Mouse (Mus musculus) erythroid progenitor cell, adult 5-6 weeks (primary cell): Measurements from ENCODE around the gene Gcgr. TPM values are rescaled to one million over a fixed set of nuclear protein-coding genes. Genes with fewer than 3 reads are reported as not detected.
A peak's percentile ranks its signal among the peaks of the same experiment; 100 is the strongest.

Source experiments
- ATAC-seq: replicated peaks from 2 replicates; pipeline ENCODE4 v1.8.0; 2016; ENCODE audit warnings: moderate number of reproducible peaks, mild to moderate bottlenecking, moderate TSS enrichment, inconsistent platforms; ENCODE audit not compliant: poor library complexity, low FRiP score, severe bottlenecking
- total RNA-seq, 2 experiments: library from RNA; stranded (forward) in 1 of 2; stranded (reverse) in 1 of 2; fragments of 150-400 nt in 1 of 2; fragments of 186-747, 209-891 nt in 1 of 2; gene quantifications; 2 replicates each; pipeline versions ENCODE4 v1.2.3 to v1.2.4; 2015 to 2017; ENCODE audit warnings: low replicate concordance in 2 of 2

The Gcgr gene
- total RNA-seq, 2 experiments from 2014 or later, result not detected

DNA sequence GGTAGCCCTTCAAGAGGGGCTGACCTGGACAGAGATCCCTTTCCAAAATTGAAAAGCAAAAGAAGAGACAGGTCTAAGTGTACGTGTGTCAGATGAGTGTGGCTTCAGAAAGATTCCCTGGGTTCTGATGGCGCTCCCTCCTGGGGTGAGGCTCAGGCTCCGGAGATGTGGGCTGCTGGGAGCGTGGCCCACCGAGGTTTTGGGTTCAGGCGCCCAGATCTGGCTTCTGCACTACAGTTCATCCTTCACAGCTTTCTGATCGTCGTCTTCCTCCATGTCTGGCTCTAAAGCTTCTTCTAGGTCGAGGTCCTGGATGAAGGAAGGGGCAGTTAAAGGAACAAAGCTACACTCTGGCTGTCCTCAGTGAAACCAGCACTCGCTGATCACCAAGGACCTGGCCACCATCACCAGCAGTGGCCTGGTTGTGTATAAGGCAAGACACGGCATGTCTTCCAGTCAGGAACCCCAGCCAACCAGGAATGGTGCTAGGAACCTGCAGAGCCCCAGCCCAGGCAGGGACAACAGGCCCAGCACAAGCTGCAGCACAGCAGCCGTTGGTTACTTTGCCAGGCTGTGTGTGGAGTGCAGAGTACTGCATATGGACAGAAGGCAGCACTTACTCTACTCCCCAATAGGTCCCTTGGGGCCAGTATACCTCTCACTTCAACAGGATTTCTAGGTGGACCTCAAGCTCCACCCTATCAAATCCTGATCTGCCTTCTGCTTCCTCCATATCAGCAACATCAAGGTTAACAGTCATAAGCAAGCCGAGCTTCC lies 30.6 kb downstream of the Gcgr start:
- ATAC-seq, result peak; percentile 50; the same call in 1 of the 2 replicates

DNA sequence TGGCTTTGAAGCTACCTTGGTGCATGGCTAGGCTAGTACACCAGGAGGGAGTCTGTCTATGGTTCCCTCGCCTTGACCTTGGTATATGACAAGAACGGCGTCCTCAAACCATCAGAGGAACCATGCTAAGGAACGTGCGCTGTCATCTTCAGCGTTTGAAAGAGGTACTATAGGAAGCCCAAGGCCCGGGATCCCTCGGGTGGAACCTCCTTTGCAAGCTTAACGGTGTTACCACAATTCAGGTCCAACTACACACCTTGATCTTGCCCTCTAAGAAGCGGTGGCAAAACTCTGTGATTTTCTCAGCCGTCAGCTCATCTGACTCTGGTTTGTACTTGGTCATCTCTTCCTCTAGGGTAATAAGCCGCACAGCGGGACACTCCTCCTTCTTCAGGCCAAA lies 32.5 kb downstream of the Gcgr start:
- ATAC-seq, result no peak

DNA sequence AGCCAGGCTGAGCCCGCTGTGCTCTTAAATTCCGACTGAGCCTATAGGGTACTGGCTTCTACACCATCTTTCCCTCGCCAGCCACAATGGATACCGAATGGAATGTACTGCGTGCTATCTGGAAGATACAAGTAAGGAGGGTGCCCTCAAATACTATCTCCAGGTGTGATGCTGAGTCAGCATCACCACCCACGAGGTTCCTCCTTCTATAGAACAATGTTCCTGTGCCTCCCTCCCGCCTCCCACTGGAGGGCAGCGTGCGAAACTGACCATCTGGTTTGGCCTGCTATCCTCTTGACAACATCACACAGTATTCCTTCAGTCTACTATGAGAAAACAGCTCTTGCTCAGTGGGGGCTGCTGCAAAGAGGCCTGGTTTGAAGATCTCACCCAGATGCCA lies 34.6 kb downstream of the Gcgr start:
- ATAC-seq, result no peak

DNA sequence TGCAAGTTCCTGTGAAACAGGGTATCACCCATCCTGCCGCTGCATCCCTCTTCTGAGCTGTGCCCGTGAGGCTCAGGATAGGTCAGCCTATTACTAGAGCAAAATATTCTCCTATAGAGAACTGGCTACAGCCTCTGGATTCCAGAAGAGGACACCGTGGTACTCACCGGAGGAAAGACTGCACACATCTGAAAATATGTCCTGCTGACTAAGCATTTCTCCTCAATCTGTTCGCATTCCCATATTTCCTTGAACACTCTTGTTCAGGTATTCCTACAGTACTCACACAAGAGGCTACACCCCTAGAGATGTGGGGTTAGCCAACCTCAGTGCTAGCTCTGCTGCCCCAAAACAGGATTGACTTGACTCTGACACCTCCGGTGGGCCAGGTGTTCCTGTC lies 37.8 kb downstream of the Gcgr start:
- ATAC-seq, result no peak

DNA sequence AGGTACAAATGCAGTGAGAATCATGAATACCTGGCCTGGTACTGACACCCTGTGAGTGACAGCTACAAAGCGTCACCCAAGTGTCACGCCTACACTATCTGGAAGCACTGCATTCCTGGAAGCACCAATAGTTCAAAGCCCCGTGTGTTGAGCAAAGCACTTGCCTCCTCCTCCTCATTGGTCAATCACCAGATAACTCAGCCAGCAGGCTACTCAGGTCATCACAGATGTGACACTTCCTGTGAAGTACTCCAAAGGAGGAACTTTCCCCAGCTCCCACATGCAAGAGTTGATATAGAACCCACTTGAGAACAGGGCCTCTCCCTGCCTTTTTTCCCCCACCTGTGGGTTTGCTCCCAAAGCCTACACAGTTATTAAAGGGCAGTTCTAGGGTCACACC lies 40.6 kb downstream of the Gcgr start:
- ATAC-seq, result no peak

DNA sequence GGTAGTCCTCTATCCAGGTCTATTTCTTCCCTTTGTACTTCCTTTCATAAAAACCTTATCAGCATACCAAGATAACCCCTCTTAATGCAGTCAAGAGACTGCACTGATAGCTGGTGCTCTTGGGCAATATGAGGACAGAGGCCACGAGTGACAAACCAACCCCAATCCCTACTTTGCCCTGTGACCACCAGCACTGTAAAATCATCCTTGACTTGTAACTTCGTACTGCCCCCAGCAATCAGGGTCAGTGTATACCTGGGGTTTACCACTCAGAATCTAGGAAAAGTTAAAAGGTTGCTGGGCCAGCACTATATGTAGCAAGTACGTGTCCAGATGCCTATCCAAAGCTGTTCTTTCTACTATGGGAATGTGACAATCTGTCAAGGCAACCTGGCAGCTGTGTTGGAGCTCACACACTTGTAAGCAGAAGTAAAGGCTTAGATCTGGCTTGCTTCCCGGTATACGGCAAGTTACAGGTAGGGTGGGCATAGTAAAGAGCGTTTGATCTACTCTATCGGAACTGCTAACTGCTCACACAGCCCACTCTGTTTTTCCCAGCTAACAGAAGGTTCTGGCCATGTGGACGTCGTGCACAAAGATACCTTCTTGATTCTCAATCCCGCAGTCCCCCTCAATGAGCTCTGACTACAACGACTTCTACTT lies 41.4 kb downstream of the Gcgr start:
- ATAC-seq, result no peak

DNA sequence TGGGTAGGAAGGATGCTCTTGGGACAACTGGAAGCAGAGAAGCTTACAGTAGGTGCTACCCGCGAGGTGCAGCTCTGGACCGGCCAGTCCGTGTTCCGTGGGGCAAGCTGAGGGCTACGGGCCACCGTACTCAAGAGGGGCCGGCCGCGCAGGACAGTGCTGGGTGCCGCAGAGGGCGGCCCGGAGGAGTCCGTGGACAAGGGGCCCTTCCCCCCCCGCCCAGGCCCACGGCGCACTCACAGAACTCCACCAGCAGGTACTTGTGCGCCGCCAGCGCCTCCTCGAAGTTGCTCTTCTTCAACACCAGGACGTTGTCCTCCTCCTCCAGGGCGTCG lies 41.9 kb downstream of the Gcgr start:
- ATAC-seq, result 0 out of 2 replicates have a peak, but pooled peaks have one; percentile 8

DNA sequence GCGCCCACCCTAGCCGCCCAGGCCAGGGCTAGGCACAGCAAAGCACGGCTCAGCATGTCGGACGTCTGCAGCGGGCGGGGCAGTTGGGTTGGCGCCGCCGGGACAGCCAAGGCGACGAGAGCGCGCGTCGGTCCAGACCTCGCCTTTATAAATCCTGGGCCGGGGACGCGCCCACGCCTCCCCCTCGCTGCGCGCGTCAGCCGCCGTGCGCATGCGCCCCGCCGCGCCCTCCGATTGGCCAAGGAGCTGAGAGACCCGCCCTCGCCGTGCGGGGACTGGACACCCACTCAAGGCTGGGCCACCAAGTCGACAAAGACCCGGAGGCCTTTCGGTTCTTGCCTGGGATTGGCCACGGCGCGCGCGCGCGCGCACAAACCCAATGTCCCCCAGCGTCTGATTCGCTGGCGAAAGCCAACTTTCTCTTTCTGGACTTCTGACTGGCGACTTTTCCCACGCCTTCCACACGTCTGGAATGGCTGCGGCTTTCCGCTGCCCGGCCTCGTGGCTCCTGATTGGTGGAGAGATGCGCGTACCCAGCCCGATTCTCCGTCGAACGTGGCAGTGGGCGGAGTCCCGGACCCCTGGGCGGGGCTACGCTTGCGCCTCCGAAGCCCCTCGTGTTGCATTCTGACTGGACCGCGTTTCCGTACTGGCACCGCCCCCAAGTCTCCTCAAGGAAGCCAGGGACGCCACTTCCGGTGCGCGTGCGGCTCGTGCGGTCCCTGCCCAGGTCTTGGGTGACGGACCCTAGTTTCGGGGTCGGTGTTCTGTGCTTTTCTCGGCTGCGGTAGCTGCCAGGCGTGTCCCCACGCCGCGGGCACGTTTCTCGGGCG lies 42.5 kb downstream of the Gcgr start, which contains the start of gene P4hb:
P4hb (minus strand) TSS at position 502 of the 833 bp plus-strand sequence.
- ATAC-seq, result peak; percentile 88

DNA sequence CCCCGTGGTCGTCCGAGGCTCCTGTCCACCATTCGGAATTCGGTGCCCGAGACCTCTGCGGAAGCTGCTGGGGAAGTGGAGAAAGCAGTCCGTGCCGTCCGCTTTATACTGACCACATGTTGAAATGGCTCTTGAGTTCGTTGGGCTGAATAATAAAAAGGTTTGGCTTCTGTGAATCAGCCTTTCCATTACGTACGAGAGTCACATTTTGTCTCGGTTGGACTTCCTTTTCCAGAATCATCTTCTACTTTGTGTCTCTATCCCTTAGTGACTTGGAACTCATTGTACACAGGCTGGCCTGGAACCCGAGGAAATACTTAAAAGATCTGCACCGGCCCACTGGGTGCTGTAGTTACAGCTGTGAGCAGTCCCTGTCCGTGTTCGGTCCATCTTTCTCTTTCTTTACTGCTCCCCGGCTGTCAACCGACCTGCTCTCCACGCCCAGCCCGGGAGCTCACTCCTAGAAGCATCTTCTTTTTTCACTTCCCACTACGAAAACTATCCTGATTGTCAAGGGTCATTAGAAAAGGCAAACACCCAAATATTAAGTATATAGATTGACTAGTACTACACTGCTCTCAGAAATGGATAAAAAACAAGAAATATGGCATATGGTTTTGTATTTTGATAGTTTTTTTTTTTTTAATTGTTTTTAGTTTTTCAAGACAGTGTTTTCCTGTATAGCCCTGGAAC lies 43.2 kb downstream of the Gcgr start:
- ATAC-seq, result peak; percentile 20

DNA sequence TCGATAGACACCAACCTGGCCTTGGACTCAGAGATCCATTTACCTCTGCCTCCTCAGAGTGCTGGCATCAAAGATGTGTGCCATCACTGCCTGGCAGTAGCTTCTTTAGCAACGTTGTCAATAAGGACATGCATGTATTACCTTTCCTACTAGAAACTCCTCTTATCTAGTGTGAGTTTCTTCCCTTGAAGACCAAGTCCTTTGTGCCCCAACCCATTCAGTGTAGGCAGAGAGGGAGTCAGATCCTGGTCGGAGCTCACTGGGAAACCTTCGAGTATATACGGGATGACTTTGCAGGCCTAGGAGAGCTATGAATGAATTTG lies 43.7 kb downstream of the Gcgr start:
- no peak for ATAC-seq

DNA sequence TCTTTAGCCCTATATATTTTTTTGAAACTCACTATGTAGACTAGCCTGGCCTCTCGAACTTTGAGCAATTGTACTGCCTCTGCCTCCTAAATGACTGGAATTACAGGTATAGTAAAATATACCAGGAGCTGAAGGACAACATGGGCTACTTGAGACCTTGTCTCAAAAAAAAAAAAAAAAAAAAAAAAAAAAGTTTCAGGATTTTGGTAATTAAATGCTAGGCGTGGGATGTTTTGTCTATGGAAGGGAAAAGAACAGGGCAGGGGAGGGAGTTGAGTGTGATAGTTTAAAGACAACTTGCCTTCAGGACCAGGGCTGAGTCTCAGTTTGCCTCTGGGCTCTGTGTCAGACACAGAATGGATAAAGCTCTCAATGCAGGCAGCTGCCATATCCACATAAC lies 44.5 kb downstream of the Gcgr start:
- ATAC-seq, result no peak

DNA sequence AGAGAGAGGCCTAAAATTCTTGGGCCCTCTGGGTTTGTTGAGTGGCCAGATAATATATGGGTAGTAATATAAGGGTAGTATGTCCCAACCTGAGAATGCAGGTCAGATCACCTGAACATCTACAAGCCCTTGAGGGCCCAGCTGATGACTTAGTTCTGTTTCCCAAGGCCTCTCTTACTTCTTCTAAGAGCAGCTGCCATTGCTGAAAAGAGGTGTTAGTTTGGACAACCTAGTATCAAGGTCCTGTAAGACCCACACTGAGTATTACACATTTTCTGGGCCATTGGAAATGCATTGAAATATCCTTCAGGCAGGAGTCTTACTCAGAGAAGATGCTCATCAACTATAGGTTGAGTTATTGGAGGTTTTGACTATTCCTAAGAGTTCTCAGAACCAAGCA lies 45.4 kb downstream of the Gcgr start:
- no peak for ATAC-seq

DNA sequence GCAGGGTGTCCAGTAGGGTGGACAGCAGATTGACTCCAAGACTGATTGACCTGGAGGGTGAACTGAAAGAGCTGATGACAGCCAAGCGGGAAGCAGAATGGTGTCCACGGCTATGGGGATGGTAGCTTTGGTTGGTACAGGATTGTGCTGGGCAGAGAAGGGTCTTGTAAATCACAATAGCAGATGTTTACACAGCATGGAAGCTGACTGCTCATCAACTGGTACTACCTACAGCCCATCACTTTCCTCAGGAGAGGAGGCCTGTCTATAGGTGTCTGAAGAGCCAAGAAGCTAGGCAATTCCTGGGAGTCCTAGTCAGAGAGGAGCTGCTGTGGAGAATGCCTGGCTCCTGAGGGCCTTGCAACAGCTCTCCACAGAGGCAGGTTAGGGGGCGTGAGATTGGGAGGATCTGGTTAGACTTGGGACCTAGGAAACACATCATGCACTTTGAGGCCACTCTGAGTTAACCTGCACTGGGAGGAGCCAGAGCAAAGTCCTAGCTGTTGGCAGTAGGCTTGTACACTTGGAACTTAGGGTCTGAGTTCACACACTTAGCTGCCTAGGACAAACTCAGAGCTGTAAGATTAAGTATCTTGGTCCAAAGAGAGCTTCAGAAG lies 46.0 kb downstream of the Gcgr start:
- ATAC-seq, result no peak

DNA sequence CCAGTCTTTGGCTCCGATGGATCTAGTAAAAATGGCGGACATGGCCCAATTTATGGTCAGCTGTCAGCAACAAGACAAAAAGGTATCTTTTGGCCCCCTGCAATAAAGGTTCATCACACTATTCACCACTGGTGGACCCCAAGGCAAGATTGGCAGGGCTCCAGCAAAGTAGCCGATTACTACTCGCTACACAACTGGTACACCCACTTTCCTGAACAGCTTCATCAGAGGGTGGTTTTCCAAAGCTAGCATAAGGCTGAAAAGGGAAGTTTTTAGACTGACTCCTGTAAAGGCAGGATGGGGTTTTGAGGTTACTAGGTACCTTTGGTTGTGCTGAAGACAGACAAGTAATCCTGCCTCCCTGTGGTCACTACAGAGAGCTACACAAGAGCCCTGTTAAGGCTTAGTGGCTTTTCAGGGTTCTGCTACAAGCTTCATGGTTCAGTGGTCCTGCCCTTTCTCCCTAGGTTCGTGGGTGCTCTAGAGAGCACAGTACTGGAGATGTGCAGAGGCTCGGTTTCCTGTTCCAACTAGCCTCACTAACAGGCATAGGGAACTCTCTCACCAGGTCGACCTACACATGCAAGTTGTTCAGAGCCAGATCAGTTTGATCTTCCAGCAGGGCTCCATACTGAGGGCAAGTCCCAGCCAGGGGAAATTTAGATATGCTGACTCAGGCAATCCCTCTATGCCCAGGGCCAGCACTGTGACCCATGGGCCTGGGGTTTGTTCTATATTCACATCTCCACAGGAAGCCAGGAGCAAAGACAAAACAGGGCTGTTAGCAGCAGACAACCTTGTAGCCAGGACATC lies 46.9 kb downstream of the Gcgr start:
- ATAC-seq, result no peak

DNA sequence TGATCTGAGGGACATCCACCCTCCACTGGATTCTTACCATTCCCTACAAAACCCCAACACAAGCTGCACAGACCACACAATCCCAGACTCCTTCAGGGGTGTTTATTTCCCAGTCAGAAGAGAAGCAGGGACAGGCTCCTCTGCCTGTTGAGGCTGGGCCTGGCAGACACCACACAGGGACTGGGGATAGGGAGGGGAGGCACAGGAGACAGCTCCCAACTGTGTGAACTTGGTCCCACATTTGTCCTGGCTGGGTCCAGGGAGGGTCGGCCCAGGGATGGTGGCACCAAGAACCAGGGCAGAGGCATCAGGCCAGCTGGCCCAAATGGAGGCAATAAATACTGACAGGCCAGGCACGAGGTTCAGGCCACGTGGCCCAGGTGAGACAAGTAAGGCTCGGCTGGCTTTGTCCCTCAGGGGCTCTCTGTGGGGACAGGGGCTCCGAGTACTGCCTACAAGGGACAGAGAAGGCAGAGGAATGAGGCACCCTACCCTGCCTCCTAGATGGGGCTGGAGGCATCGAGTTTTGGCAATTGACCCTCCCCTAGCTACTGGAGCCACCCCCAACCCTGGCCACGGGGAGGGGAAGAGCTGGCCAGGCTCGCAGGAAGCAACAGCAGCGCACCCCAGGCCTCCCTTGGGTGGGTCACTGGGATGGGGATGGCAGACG lies 47.7 kb downstream of the Gcgr start:
- no peak for ATAC-seq

DNA sequence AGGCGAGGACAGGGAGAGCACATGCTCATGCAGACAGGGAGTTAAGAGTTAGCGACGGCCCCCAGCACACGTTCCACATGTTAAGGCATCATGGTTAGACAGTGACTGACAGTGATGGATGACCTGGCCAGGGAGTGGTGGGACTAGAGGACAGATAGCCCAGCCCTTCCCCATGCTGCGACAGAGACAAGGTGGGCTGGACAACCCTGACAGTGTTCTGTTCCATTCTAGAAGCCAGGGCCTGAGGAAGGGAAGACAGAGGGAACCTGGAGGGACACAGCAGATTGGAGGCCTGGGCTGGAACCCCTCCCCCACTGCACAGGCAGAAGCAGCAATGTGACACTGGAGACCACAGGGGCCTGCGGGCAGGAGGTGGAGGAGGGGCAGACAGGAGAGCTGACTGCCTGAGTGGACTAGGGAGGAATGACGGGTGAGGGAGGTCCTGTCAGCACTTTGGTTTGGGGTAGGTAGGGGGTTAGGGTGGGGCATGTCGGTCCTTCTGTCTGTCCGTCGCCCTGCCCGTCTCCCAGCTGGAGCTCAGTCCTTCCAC lies 48.3 kb downstream of the Gcgr start:
- no peak for ATAC-seq

DNA sequence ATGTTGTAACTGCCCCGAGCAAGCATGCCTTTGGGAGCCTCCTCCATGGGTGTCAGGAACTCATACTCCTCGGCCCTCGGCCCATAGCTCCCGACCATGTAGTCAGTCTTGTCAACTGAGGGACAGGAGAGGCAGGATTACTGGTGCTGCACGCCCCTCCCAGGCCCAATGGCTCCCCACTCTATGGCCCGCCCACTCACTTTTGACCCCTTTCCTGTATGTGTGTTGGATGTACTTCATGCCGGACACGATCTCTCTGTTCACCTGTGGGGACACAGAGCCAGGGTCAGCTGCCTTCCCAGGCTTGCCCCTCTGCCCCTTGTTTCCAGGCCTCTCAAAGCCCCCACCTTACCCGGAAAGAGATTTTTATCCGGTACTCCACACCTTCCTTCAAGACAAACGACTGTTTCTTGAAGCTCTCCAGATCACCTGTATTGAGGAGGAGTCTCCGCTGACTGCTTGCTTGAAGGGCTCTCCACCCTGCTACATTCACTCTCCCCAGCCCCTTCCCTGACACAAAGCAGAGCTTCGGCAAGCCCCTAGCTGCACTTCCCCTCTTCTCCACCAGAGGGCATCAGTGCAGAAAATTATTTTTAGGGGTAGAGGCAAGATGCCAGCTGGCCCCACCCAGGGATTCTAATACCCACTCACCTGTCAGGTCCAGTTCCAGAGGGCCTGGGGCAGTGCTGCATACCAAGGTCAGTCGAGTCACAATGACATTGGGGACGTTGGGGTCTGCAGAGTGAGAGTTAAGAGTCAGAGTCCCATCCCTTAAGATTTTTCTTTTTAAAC lies 49.0 kb downstream of the Gcgr start:
- ATAC-seq, result peak; percentile 44; the same call in 1 of the 2 replicates
